Mouse (Mus musculus) hindbrain, embryonic 12.5 days (tissue): ENCODE results near the gene Cd24a. TPM values are rescaled to one million over a fixed set of nuclear protein-coding genes. Genes with fewer than 3 reads are reported as not detected.

Source experiments
- ATAC-seq: fragments of 200-750 bp; cut with Nextera tagmentation; 2 replicates; pipeline ENCODE4 v1.8.0; 2017; ENCODE audit warnings: moderate TSS enrichment; ENCODE audit not compliant: low FRiP score
- H3K27ac ChIP-seq: fragments of 300-500 bp; sonication (generic); 2 replicates; pipeline ENCODE4 v1.5.1; 2016; ENCODE audit warnings: mild to moderate bottlenecking
- H3K27me3 ChIP-seq: fragments of 300-500 bp; sonication (generic); 2 replicates; pipeline ENCODE4 v1.6.1; 2016; ENCODE audit warnings: mild to moderate bottlenecking
- H3K36me3 ChIP-seq: fragments of 300-500 bp; sonication (generic); 2 replicates; pipeline ENCODE4 v1.6.1; 2016; ENCODE audit warnings: mild to moderate bottlenecking
- H3K4me1 ChIP-seq: fragments of 300-500 bp; sonication (generic); 2 replicates; pipeline ENCODE4 v1.6.1; 2016
- H3K4me2 ChIP-seq: fragments of 300-500 bp; sonication (generic); replicated peaks from 2 replicates; pipeline ENCODE4 v1.6.1; 2016; ENCODE audit warnings: mild to moderate bottlenecking
- H3K4me3 ChIP-seq: fragments of 300-500 bp; sonication (generic); 2 replicates; pipeline ENCODE4 v1.5.1; 2016; ENCODE audit warnings: mild to moderate bottlenecking
- H3K9ac ChIP-seq: fragments of 300-500 bp; sonication (generic); 2 replicates; pipeline ENCODE4 v1.6.1; 2016; ENCODE audit warnings: mild to moderate bottlenecking, moderate library complexity
- H3K9me3 ChIP-seq: fragments of 300-500 bp; sonication (generic); replicated peaks from 2 replicates; pipeline ENCODE4 v1.6.1; 2016; ENCODE audit warnings: mild to moderate bottlenecking
- WGBS: fragments of 180-500 bp; shearing (Covaris S2); methylation state at CpG from one replicate; pipeline ENCODE4 v1.1.7; 2016; 5-methylcytosine and 5-hydroxymethylcytosine counted together
- polyA plus RNA-seq: library from polyadenylated mRNA; unstranded; fragments of >200 nt; fragmentation: Nextera tagmentation; extraction: Ambion mirVana; gene quantifications from 2 replicates; pipeline ENCODE4 v1.2.1, GENCODE M21; 2016

The Cd24a gene
- polyA plus RNA-seq = 727 and 798 TPM in 2 replicates

DNA sequence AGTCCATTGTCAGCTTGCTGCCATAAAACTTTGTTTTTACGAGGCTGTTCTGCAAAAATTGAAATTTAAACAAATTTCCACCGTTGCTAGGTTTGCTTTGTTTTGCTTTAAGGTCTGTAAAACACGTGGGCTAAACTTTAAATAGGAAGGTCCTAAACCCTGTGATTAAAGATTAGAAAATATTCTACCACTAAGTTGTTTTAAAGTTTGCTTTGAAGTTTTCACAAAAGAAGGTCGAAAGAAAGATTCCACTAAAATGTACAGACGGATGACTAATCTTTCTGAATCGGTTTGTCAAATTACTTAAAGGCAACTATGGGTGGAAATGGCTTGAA is at the start of gene Cd24a:
Gene Cd24a, plus strand, starts transcription at position 288 of the 335 bp plus-strand sequence.
- peak within 1 kb of the TSS; percentile 97 for H3K27ac ChIP-seq
- H3K27me3 ChIP-seq = peaks cover 9% of the 10 kb centered on the region
- WGBS = under 1% methylated on average over 6 of the region's 6 CpGs

GRCm38 (mm10) chr10:43534382-43534781 is 43.7 kb upstream of the Cd24a start:
- Histone ChIP-seq H3K9me3 (no peaks in the 10 kb centered on the region), H3K36me3 (peaks cover 45% of the 10 kb centered on the region), H3K27me3 (no peaks in the 10 kb centered on the region), H3K9ac (no peak overlapping the region), H3K27ac (no peak overlapping the region), H3K4me2 (no peak overlapping the region), H3K4me3 (no peak overlapping the region), H3K4me1 (peaks cover 5% of the 10 kb centered on the region)
- no peak for ATAC-seq
- 88% methylated on average over 1 of the region's 1 CpGs for WGBS

More for the DNA sequence above, at the start of gene Cd24a:
- Histone ChIP-seq H3K9me3 (no peaks in the 10 kb centered on the region), H3K4me3 (peak within 1 kb of the TSS; percentile 85), H3K36me3 (peaks cover 12% of the 10 kb centered on the region), H3K4me1 (peaks cover 20% of the 10 kb centered on the region), H3K9ac (peak within 1 kb of the TSS; percentile 97), H3K4me2 (peak within 1 kb of the TSS; percentile 61)
- no peak for ATAC-seq

DNA sequence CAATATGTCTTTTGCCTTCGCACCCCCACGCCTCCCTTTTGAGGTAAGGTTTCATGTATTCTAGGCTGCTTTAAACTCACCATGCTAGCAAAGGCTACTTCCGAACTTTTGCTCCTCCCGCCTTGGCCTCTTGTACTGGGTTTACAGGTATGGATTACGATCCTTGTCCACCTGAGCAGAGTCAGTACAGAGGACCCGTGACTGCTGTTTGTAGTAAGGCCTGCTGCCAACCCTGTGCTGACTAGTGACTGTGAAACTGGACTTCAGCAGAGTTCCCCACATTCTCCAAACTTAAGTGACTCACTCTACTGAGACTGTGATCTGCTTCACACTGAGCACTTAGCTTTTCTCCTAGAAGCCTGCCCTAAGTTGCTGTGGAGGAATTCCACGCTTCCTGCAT is 40.4 kb upstream of the Cd24a start:
- Histone ChIP-seq H3K27me3 (no peaks in the 10 kb centered on the region), H3K9me3 (no peaks in the 10 kb centered on the region), H3K4me2 (no peak overlapping the region), H3K27ac (no peak overlapping the region), H3K4me1 (peaks cover 14% of the 10 kb centered on the region), H3K36me3 (peaks cover 14% of the 10 kb centered on the region), H3K4me3 (no peak overlapping the region), H3K9ac (no peak overlapping the region)
- 95% methylated on average over 7 of the region's 7 CpGs for WGBS
- ATAC-seq = no peak

DNA sequence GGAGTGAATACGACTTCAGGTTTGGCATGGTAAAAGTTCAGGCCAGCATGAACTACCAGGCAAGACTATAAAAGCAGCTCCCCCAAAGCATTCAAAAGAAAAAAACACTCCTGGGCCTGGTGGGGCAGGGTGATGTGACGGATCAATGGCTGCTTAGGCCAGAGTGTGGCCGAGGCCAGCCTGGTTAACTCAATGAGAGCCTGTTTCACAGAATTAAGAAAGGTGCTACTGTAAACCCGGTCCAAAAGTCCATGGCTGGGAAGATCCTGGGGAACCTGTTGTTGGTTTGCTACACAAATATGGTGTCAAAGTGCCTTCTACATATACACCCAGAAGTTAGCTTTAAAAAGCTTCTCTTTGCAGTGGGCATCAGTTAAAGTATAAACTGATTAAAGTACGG is 39.3 kb upstream of the Cd24a start:
- Histone ChIP-seq H3K4me2 (no peak overlapping the region), H3K9me3 (no peaks in the 10 kb centered on the region), H3K36me3 (peaks cover 9% of the 10 kb centered on the region), H3K9ac (no peak overlapping the region), H3K27me3 (no peaks in the 10 kb centered on the region), H3K4me1 (peaks cover 14% of the 10 kb centered on the region), H3K27ac (no peak overlapping the region), H3K4me3 (no peak overlapping the region)
- no peak for ATAC-seq
- 92% methylated on average over 5 of the region's 5 CpGs for WGBS

GRCm38 (mm10) chr10:43539746-43540310 is 38.3 kb upstream of the Cd24a start:
- no peaks in the 10 kb centered on the region for H3K9me3 ChIP-seq
- peaks cover 14% of the 10 kb centered on the region for H3K4me1 ChIP-seq
- peaks cover 9% of the 10 kb centered on the region for H3K36me3 ChIP-seq
- no peak overlapping the region for H3K27ac ChIP-seq
- WGBS = 26% methylated on average over 12 of the region's 12 CpGs
- H3K4me3 ChIP-seq = peak overlapping the region; percentile 85
- H3K4me2 ChIP-seq = peak overlapping the region; percentile 67
- H3K27me3 ChIP-seq = no peaks in the 10 kb centered on the region
- peak overlapping the region; percentile 94 for H3K9ac ChIP-seq
- ATAC-seq = no peak

DNA sequence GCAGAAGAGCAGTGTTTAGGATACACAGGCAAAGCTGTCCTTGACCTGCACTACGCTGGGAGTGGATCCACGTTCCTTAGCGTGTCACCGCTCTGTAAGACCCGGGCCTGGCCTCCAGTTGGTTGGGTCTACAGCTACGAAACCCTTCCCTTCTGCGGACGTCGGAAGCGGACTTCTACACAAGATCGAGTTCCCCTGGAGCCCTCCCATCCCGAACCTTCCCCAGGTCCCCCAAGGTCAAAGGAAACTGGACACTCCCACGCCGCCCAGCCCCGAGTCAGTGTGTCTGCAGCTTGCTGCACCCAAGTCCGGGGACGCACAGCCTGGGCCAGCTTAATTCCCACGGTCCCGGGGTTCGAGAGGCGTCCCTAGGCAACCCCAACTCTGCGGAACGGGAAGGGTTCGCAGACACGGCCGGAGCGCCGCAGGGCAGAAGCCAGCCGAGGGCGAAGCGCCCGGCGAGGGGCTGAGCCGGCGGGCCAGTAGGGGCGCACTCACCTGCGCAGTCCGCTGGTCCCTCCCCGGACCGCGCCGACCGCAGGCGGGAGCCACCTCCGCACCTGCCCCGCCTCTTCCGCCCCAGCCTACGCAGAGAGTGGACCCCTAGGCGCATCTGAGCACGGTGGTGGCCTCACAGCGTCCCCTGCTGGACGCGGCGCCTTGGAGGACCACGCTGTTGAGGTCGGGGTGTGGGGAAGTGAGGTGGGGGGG is 37.5 kb upstream of the Cd24a start, which contains the start of gene 1700021F05Rik:
Gene 1700021F05Rik, minus strand, starts transcription at position 553 of the 711 bp plus-strand sequence.
- no peaks in the 10 kb centered on the region for H3K9me3 ChIP-seq
- H3K4me1 ChIP-seq = peaks cover 14% of the 10 kb centered on the region
- peak within 1 kb of the TSS; percentile 85 for H3K4me3 ChIP-seq
- no peaks in the 10 kb centered on the region for H3K27me3 ChIP-seq
- peaks cover 9% of the 10 kb centered on the region for H3K36me3 ChIP-seq
- peak within 1 kb of the TSS; percentile 94 for H3K9ac ChIP-seq
- peak within 1 kb of the TSS; percentile 45; the same call in 1 of the 2 replicates for H3K27ac ChIP-seq
- peak within 1 kb of the TSS; percentile 67 for H3K4me2 ChIP-seq
- WGBS = under 1% methylated on average over 52 of the region's 56 CpGs
- peak; percentile 100 for ATAC-seq

DNA sequence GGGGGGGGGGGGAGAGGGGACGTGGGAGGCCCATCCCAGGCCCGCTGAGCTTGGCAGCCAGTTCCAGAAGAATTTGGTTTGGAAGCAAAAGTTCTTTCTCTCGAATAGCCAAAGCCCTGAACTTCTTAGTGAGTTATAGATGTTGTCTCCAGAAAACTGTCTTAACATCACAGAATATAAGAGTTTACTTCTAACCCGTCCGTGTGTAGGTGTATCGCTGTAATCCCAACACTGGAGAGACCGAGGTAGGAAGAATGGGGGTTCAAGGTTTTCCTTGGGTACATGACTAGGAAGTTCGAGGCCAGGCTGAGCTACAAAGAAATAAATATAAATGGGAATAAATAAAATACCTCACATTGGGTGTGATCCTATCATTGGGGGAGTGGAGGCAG is 36.9 kb upstream of the Cd24a start:
- Histone ChIP-seq H3K27me3 (no peaks in the 10 kb centered on the region), H3K9me3 (no peaks in the 10 kb centered on the region), H3K36me3 (peaks cover 4% of the 10 kb centered on the region), H3K27ac (no peak overlapping the region), H3K4me1 (peaks cover 14% of the 10 kb centered on the region), H3K9ac (peak overlapping the region; percentile 94; the same call in 1 of the 2 replicates), H3K4me2 (peak overlapping the region; percentile 67), H3K4me3 (peak overlapping the region; percentile 85)
- whole genome bisulfite sequencing = 49% methylated on average over 7 of the region's 8 CpGs
- peak; percentile 32; the same call in 1 of the 2 replicates for ATAC-seq

- peaks cover 6% of the 10 kb centered on the region; the same call in 1 of the 2 replicates for H3K4me1 ChIP-seq
- ATAC-seq = no peak
- no peak overlapping the region for H3K9ac ChIP-seq
- WGBS = 57% methylated on average over 5 of the region's 5 CpGs
- H3K4me2 ChIP-seq = no peak overlapping the region
- H3K9me3 ChIP-seq = no peaks in the 10 kb centered on the region
- H3K27ac ChIP-seq = no peak overlapping the region
- H3K4me3 ChIP-seq = no peak overlapping the region
- H3K27me3 ChIP-seq = no peaks in the 10 kb centered on the region
- H3K36me3 ChIP-seq = no peaks in the 10 kb centered on the region
Measured at GRCm38 (mm10) chr10:43549411-43549810, 28.7 kb upstream of the Cd24a start.

DNA sequence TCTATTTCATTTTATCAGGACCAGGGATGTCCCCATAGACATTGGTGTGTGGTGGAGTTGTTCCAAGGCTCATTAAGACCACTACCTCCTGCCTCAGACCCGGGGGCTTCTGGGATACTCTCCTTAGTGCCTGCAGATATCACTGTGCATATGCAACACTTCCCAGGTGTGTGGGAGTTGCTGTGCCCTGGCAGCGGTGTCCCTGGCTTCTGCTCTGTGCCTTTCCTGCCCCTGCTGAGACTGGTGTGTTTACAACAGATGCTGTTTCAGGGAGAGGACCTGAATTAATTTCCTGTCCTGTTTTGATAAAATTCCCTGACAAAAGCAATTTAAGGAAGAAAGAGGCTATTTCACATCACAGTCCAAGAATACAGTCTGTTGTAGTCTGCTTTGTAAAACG is 27.2 kb upstream of the Cd24a start:
- H3K4me1 ChIP-seq = peaks cover 6% of the 10 kb centered on the region; the same call in 1 of the 2 replicates
- no peak overlapping the region for H3K4me3 ChIP-seq
- no peak for ATAC-seq
- H3K36me3 ChIP-seq = no peaks in the 10 kb centered on the region
- H3K27ac ChIP-seq = no peak overlapping the region
- no peak overlapping the region for H3K4me2 ChIP-seq
- 32% methylated on average over 3 of the region's 3 CpGs for WGBS
- no peak overlapping the region for H3K9ac ChIP-seq
- H3K27me3 ChIP-seq = no peaks in the 10 kb centered on the region
- H3K9me3 ChIP-seq = no peaks in the 10 kb centered on the region

- H3K4me2 ChIP-seq = no peak overlapping the region
- WGBS = 29% methylated on average over 3 of the region's 3 CpGs
- H3K9ac ChIP-seq = no peak overlapping the region
- no peaks in the 10 kb centered on the region for H3K9me3 ChIP-seq
- no peaks in the 10 kb centered on the region for H3K27me3 ChIP-seq
- ATAC-seq = no peak
- no peaks in the 10 kb centered on the region for H3K36me3 ChIP-seq
- no peak overlapping the region for H3K27ac ChIP-seq
- peaks cover 6% of the 10 kb centered on the region; the same call in 1 of the 2 replicates for H3K4me1 ChIP-seq
- H3K4me3 ChIP-seq = no peak overlapping the region
Measured at GRCm38 (mm10) chr10:43551388-43551787, 26.7 kb upstream of the Cd24a start.

GRCm38 (mm10) chr10:43557630-43558165 is 20.4 kb upstream of the Cd24a start:
- H3K9me3 ChIP-seq = no peaks in the 10 kb centered on the region
- H3K27ac ChIP-seq = no peak overlapping the region
- no peak overlapping the region for H3K4me3 ChIP-seq
- H3K4me2 ChIP-seq = no peak overlapping the region
- no peak for ATAC-seq
- no peaks in the 10 kb centered on the region for H3K4me1 ChIP-seq
- H3K9ac ChIP-seq = no peak overlapping the region
- WGBS = 92% methylated on average over 5 of the region's 5 CpGs
- H3K27me3 ChIP-seq = no peaks in the 10 kb centered on the region
- no peaks in the 10 kb centered on the region for H3K36me3 ChIP-seq

DNA sequence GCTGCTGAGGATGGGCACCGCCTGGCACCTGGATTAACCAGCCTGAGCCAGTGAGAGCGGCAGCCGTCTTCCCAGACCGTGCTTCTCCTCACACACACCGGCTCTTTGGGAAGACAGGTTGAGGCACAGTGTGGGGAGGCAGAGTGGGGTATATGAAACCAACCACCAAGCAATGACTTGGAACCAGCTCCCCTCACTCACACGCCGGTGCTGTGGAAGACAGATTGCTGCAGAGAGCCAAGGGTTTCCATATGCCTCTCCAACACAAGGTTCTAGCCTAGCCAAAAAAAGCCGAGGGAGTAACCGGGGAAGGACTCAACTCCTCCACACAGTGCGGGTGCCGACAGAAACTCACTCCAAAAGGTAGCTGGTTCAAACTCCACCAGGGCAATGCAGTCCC is 18.8 kb upstream of the Cd24a start:
- no peak overlapping the region for H3K4me2 ChIP-seq
- H3K27ac ChIP-seq = no peak overlapping the region
- H3K9ac ChIP-seq = no peak overlapping the region
- ATAC-seq = no peak
- no peaks in the 10 kb centered on the region for H3K27me3 ChIP-seq
- H3K36me3 ChIP-seq = no peaks in the 10 kb centered on the region
- H3K4me3 ChIP-seq = no peak overlapping the region
- H3K4me1 ChIP-seq = no peaks in the 10 kb centered on the region
- no peaks in the 10 kb centered on the region for H3K9me3 ChIP-seq
- 81% methylated on average over 11 of the region's 11 CpGs for WGBS
